19 mouse cellular contexts compared by ENCODE assay signal in genomic region chr4:107094484-107095187, GRCm38 (mm10). TPM values are rescaled to one million over a fixed set of nuclear protein-coding genes. Genes with fewer than 3 reads are reported as not detected.
A peak's percentile ranks its signal among the peaks of the same experiment; 100 is the strongest.
DNase-seq lines count a peak whose midpoint lies in the region; ATAC-seq lines count a peak whose summit lies in the region.
"Had no signal": no experiment of that assay in that cellular context is flagged by ENCODE, and none has a peak within 500 bp of the region (broad histone marks: within the 10 kb centered on the region; RNA-seq: fewer than 3 reads in every experiment).

No protein-coding gene starts in this region.

- no peaks in the 10 kb centered on the region for H3K27me3 ChIP-seq in limb, embryonic 12.5 days
- H3K27me3 ChIP-seq: embryonic facial prominence, embryonic 15.5 days; forebrain, embryonic 13.5 days; hindbrain, embryonic 12.5 days; midbrain, embryonic 13.5 days had no signal

- no peaks in the 10 kb centered on the region for H3K9me3 ChIP-seq in limb, embryonic 12.5 days
- H3K9me3 ChIP-seq: embryonic facial prominence, embryonic 15.5 days; forebrain, embryonic 13.5 days; hindbrain, embryonic 12.5 days; midbrain, embryonic 13.5 days had no signal

- no peak overlapping the region for H3K9ac ChIP-seq in limb, embryonic 12.5 days (replicated peaks)
- H3K9ac ChIP-seq: embryonic facial prominence, embryonic 15.5 days; forebrain, embryonic 13.5 days; hindbrain, embryonic 12.5 days; midbrain, embryonic 13.5 days had no signal

- H3K4me2 ChIP-seq in limb, embryonic 12.5 days = no peak overlapping the region
- H3K4me2 ChIP-seq: embryonic facial prominence, embryonic 15.5 days; forebrain, embryonic 13.5 days; heart, embryonic 11.5 days; hindbrain, embryonic 12.5 days; midbrain, embryonic 13.5 days had no signal

- H3K4me1 ChIP-seq in limb, embryonic 12.5 days (replicated peaks) = peaks cover 46% of the 10 kb centered on the region

- WGBS in limb, embryonic 12.5 days = 64% methylated on average over 14 of the region's 16 CpGs

- H3K27ac ChIP-seq in limb, embryonic 12.5 days = peak overlapping the region; percentile 45; the same call in 1 of the 2 replicates
- H3K27ac ChIP-seq: embryonic facial prominence, embryonic 15.5 days; forebrain, embryonic 13.5 days; hindbrain, embryonic 12.5 days; midbrain, embryonic 13.5 days had no signal

- peak; percentile 32 for DNase-seq in kidney, adult 9 months
- DNase-seq in kidney, postnatal 4 days = no peak
- DNase-seq in R1 (ENCODE audit: low read depth, low spot score) = peak; percentile 38
- DNase-seq in embryo, embryonic 9.5 days (ENCODE audit: extremely low spot score) = peak; percentile 14
- no peak for DNase-seq in urinary bladder, postnatal 4 days (ENCODE audit: low spot score in 2 of 2)
- DNase-seq: cerebellum, postnatal 25 days; liver; lung, adult 18-20 months; lung, postnatal 4 days; right cerebral cortex, postnatal 4 days had no signal

- no peak overlapping the region for H3K4me3 ChIP-seq in limb, embryonic 12.5 days (replicated peaks)
- H3K4me3 ChIP-seq: embryonic facial prominence, embryonic 15.5 days; forebrain, embryonic 13.5 days; hindbrain, embryonic 12.5 days; midbrain, embryonic 13.5 days had no signal

- no peaks in the 10 kb centered on the region for H3K36me3 ChIP-seq in limb, embryonic 12.5 days
- H3K36me3 ChIP-seq: embryonic facial prominence, embryonic 15.5 days; hindbrain, embryonic 12.5 days; midbrain, embryonic 13.5 days had no signal

- ATAC-seq in limb, embryonic 12.5 days (ENCODE audit: insufficient number of reproducible peaks, insufficient read depth, low FRiP score, low TSS enrichment, low read depth) = peak; percentile 9; the same call in 1 of the 2 replicates
- no peak for ATAC-seq in monocyte, adult 5-6 weeks (replicated peaks; ENCODE audit: insufficient number of reproducible peaks, low FRiP score, low TSS enrichment, poor library complexity, severe bottlenecking)
- ATAC-seq: forebrain, embryonic 13.5 days; midbrain, embryonic 13.5 days had no signal

RNA-seq across cellular contexts. Expression of gene Cdcp2, which starts 2.1 kb away (rescaled TPM):
- polyA plus RNA-seq in limb, embryonic 12.5 days (2016; fragmentation: Nextera tagmentation; extraction: Ambion mirVana) = not detected in 2 replicates
- not detected in 3 replicates for total RNA-seq in monocyte, adult 5-6 weeks (2017)
- total RNA-seq: gastrocnemius, adult 18-20 months; left cerebral cortex, adult 8-10 months had no signal
- polyA plus RNA-seq: embryonic facial prominence, embryonic 15.5 days; forebrain, embryonic 13.5 days; heart, embryonic 11.5 days; midbrain, embryonic 13.5 days had no signal

RNA-seq across cellular contexts. Expression of gene Cyb5rl, which starts 27.8 kb away (rescaled TPM):
- polyA plus RNA-seq in limb, embryonic 12.5 days (2016; fragmentation: Nextera tagmentation; extraction: Ambion mirVana) = 4.6 and 7.1 TPM in 2 replicates
- total RNA-seq in monocyte, adult 5-6 weeks (2017) = 0.64 to 7.9 TPM (median 1.5 TPM) in 3 replicates

RNA-seq across cellular contexts. Expression of gene Mrpl37, which starts 28.0 kb away (rescaled TPM):
- polyA plus RNA-seq in limb, embryonic 12.5 days (2016; fragmentation: Nextera tagmentation; extraction: Ambion mirVana) = 97.8 and 102 TPM in 2 replicates
- 11.1 to 25.7 TPM (median 18.3 TPM) in 3 replicates for total RNA-seq in monocyte, adult 5-6 weeks (2017)

Comparison
In these comparisons a context has a peak if more than half of its experiments do, and no peak if none do; other contexts are left out.
1. DNase-seq: peak in kidney, adult 9 months (single experiment), R1 (single experiment) and embryo, embryonic 9.5 days (single experiment); none in kidney, postnatal 4 days (0 of 2) and urinary bladder, postnatal 4 days (0 of 2).